Mouse (Mus musculus) thymus, adult 2 months (tissue): ENCODE data around the gene 4930583I09Rik. TPM values are rescaled to one million over a fixed set of nuclear protein-coding genes. Genes with fewer than 3 reads are reported as not detected.

ENCODE experiments used
- DNase-seq: peaks from one replicate; pipeline ENCODE4 v3.0.0; 2021
- H3K27ac ChIP-seq: fragments of 200-500 bp; 2 replicates; pipeline ENCODE4 v1.5.1; 2012; ENCODE audit warnings: low read length, control low read depth; ENCODE audit not compliant: control insufficient read depth, insufficient read depth
- H3K27me3 ChIP-seq: fragments of 200-500 bp; 2 replicates; pipeline ENCODE4 v1.6.1; 2012; ENCODE audit warnings: mild to moderate bottlenecking, low read length, moderate library complexity, mixed read lengths; ENCODE audit not compliant: control insufficient read depth, insufficient read depth
- H3K36me3 ChIP-seq: fragments of 200-500 bp; 2 replicates; pipeline ENCODE4 v1.6.1; 2012; ENCODE audit warnings: mild to moderate bottlenecking, low read length, moderate library complexity; ENCODE audit not compliant: control insufficient read depth, insufficient read depth
- H3K4me1 ChIP-seq: fragments of 200-500 bp; replicated peaks from 2 replicates; pipeline ENCODE4 v1.6.1; 2012; ENCODE audit warnings: low read length; ENCODE audit not compliant: control insufficient read depth, insufficient read depth
- H3K4me3 ChIP-seq: fragments of 200-500 bp; 2 replicates; pipeline ENCODE4 v1.5.1; 2012; ENCODE audit warnings: mild to moderate bottlenecking, low read length, control low read depth, moderate library complexity; ENCODE audit not compliant: control insufficient read depth, insufficient read depth
- CTCF ChIP-seq: fragments of 200-500 bp; IDR thresholded peaks from 2 replicates; pipeline ENCODE4 v1.5.1; 2012; ENCODE audit warnings: mild to moderate bottlenecking, control low read depth, low read length, moderate library complexity, borderline replicate concordance; ENCODE audit not compliant: control insufficient read depth, poor library complexity, insufficient read depth; ENCODE audit errors: extremely low read depth
- POLR2A ChIP-seq: fragments of 200-500 bp; IDR thresholded peaks from 2 replicates; pipeline ENCODE4 v1.6.1; 2012; ENCODE audit warnings: mild to moderate bottlenecking, low read length, control low read depth, moderate library complexity; ENCODE audit not compliant: control insufficient read depth, poor library complexity, insufficient read depth; ENCODE audit errors: extremely low read depth
- WGBS: fragments of 180-500 bp; shearing (Covaris S2); methylation state at CpG from one replicate; pipeline ENCODE4 v1.1.7; 2018; 5-methylcytosine and 5-hydroxymethylcytosine counted together
- polyA plus RNA-seq: library from polyadenylated mRNA; depleted of rRNA; stranded (reverse); fragments of >200 nt; gene quantifications from 2 replicates; pipeline ENCODE4 v1.2.3, GENCODE M21; 2012; rRNA removed

Gene 4930583I09Rik
- polyA plus RNA-seq, 1 experiment: not detected

DNA sequence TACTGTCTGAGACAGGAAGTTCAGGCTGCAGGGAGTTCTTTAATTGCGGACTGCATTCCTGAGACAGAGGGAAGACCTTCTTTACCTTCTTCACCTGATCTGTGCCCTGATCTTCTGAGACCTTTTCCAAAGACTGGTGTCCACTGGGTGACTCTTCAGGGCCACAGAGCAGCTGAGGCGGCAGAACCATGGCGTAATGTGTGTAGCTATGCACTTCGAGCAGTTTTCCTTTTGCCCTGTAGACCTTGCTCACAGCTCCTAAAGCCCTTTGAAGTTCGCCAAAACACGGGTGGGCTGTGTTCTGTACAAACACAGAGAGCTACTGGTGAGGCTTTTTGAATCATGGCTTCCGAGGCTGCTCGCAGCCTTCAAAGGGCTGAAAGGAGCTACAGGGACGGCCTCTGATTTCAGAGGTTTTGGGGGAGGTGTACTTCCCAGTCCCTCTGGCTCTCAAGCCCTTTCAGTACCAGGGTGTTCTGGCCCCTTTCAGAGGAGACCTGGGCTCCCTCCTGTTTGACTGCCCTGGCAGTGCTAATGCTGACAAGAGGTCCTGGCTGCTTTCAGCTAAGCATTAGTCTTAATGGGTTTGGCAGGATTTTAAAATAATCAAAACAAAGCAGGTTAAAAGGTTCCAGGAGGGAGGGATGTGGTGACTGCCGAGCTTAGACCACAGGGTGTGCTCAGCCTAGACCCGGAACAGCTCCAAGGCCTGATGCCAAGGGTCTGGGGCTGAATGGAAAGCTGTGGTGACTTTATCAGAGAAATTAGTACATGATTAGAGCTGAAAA, 33.5 kb downstream of the 4930583I09Rik start:
- 81% methylated on average over 11 of the region's 11 CpGs for WGBS

DNA sequence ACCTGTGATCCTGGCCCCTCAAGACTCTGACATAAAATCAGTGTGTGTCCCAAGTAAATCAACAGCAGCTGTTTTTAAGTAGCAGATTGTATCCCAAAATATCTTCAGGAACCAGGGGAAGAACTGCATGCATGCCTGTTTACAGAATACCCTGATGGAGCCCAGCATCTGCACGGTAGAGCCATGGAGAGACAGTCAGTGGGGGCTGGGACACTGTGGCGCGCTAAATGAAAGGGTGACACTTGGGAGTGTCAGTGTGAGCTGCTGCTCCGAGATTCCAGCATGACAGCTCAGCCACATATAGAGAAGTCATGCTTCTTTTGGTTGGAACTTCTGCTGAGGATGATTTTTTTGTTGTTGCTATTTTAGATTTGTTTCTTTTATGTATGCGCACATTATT, 43.2 kb downstream of the 4930583I09Rik start:
- no peak overlapping the region for H3K4me3 ChIP-seq
- no peaks in the 10 kb centered on the region for H3K27me3 ChIP-seq
- 90% methylated on average over 5 of the region's 5 CpGs for WGBS
- no peaks in the 10 kb centered on the region for H3K4me1 ChIP-seq
- H3K36me3 ChIP-seq: no peaks in the 10 kb centered on the region
- TF ChIP-seq POLR2A (no peak), CTCF (no peak)
- no peak for DNase-seq
- no peak overlapping the region for H3K27ac ChIP-seq

More for the DNA sequence above, 33.5 kb downstream of the 4930583I09Rik start:
- TF ChIP-seq CTCF (no peak), POLR2A (no peak)
- H3K27me3 ChIP-seq: no peaks in the 10 kb centered on the region
- H3K4me1 ChIP-seq: no peaks in the 10 kb centered on the region
- no peaks in the 10 kb centered on the region for H3K36me3 ChIP-seq
- no peak overlapping the region for H3K27ac ChIP-seq
- no peak for DNase-seq
- no peak overlapping the region for H3K4me3 ChIP-seq

DNA sequence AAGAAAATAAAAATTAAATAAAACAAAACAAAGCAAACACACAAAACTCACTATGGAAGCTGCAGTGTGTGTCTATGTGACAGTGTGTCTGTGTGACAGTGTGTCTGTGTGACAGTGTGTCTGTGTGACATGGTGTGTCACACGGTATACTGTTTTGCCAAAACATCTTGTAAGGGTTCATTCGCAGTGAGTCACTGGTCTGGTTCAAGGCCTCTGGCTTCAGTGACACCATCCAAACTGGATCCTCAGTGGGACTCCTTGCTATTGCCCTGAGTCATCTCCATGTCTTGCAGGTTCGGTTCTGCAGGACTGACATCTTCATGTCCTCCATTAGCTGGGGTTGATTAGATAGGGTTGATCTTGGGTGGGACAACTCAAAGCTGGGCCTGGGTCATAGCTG, 43.8 kb downstream of the 4930583I09Rik start:
- H3K4me3 ChIP-seq: no peak overlapping the region
- H3K36me3 ChIP-seq: no peaks in the 10 kb centered on the region
- H3K27ac ChIP-seq: no peak overlapping the region
- DNase-seq: no peak
- no peaks in the 10 kb centered on the region for H3K27me3 ChIP-seq
- no peaks in the 10 kb centered on the region for H3K4me1 ChIP-seq
- TF ChIP-seq POLR2A: no peak
- no peak for TF ChIP-seq CTCF
- 98% methylated on average over 3 of the region's 3 CpGs for WGBS

DNA sequence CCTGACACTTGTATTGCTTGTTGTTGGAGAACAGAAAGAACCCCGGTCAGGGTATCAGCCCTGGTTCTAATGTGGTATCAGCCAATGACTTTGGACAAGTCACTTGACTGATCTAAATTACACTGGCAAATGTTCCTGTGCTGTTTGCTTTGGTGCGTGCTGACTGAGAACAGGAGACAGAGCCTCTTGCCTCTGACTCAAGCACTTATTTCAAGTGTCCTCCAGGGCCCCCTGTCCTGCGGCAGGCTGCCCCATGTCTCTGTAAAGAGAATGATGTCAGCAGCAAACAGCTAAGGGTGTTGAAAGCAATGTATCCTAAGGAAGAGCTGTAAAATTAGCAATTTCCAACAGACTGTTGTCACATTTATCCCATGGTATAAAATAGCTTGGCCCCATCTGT, 46.7 kb downstream of the 4930583I09Rik start:
- Histone ChIP-seq H3K27me3 (no peaks in the 10 kb centered on the region), H3K4me1 (no peaks in the 10 kb centered on the region), H3K27ac (no peak overlapping the region), H3K4me3 (no peak overlapping the region), H3K36me3 (no peaks in the 10 kb centered on the region)
- TF ChIP-seq CTCF (no peak), POLR2A (no peak)
- DNase-seq: no peak
- 92% methylated on average over 3 of the region's 3 CpGs for WGBS

DNA sequence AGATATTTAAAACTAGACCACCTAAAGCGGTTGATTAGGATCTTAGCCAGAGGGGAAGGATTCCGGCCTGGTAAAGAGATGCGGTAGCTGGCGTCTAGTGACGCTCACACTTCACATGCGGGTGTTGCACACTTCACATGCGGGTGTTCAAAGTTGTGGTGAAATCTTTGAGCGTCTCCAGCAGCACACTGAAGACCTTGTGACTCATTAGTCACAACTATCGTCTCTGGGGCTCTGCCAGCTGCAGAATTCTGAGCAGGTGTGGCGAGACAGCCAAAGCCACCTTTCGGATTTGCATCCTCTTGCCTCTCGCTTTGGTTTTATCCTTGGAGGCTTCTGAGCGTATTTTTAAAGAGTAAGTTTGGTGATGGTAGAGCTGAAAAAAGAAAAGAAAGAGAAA, 47.6 kb downstream of the 4930583I09Rik start:
- no peak overlapping the region for H3K27ac ChIP-seq

DNA sequence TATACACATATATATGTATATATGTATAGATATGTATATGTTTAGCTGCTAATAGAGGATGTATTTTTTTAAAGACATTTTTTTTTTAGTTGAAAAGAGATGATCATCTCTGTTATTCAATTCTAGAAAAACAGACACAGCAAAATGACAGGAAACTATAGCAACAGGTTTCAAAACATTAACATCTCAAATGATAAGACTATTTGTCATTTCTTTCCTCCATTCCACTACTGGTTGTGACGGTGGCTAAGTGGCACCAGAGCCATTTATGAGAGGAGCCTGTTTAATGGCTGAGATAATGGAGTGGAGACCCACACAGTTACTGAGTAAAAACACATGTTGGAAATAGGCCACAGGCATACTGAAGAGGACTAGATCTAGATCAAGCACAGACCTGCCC, 49.9 kb downstream of the 4930583I09Rik start:
- Histone ChIP-seq H3K27ac (no peak overlapping the region), H3K4me3 (no peak overlapping the region), H3K36me3 (no peaks in the 10 kb centered on the region), H3K27me3 (no peaks in the 10 kb centered on the region), H3K4me1 (peaks cover 5% of the 10 kb centered on the region)
- DNase-seq: no peak
- WGBS: 81% methylated on average over 1 of the region's 1 CpGs
- no peak for TF ChIP-seq POLR2A
- no peak for TF ChIP-seq CTCF

More for the DNA sequence above, 47.6 kb downstream of the 4930583I09Rik start:
- Histone ChIP-seq H3K36me3 (no peaks in the 10 kb centered on the region), H3K27me3 (no peaks in the 10 kb centered on the region), H3K4me1 (no peaks in the 10 kb centered on the region), H3K4me3 (no peak overlapping the region)
- 97% methylated on average over 13 of the region's 13 CpGs for WGBS
- DNase-seq: no peak
- no peak for TF ChIP-seq POLR2A

Other genes starting within 250 kb of the 4930583I09Rik start
- 16.2 and 21.3 TPM in 2 replicates for gene Man2a1, start 235.3 kb downstream of the 4930583I09Rik start, polyA plus RNA-seq